Mouse (Mus musculus): Measurements from ENCODE around the gene Paip2b. TPM values are rescaled to one million over a fixed set of nuclear protein-coding genes. Genes with fewer than 3 reads are reported as not detected.
"Not testable (repeated sequence)": the region's sequence is repeated elsewhere in the genome, so short reads cannot be mapped to it uniquely, and the experiment has no call there.

The Paip2b gene
- total RNA-seq, 2 experiments from 2014 or later = 42.7 to 44.8 TPM

DNA sequence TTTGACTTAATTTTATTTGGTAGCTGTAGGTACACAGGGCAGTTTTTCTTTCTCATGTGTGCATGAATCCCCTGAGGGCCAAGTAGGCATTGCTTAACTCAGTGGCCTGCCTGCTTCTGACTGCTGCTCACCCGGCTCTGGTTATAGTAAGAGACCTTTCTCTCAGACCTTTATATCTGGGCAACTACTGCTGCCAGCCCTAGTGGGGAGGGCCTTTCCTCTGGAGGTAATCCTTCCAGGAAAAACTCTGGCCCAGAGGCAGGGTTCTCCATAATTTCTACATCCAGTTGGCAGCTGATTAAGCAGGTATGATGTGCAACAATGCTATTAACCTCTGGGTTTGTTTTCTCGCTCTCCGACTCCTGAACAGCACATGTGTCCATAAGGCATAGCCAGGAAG, 28.7 kb downstream of the Paip2b start:
- DNase-seq = no peak
- intact Hi-C loops (cut with DNase I) = no loop called here

GRCm38 (mm10) chr6:83802033-83802432, 29.5 kb downstream of the Paip2b start:
- intact Hi-C loops (cut with DNase I) = no loop called here
- DNase-seq = no peak

DNA sequence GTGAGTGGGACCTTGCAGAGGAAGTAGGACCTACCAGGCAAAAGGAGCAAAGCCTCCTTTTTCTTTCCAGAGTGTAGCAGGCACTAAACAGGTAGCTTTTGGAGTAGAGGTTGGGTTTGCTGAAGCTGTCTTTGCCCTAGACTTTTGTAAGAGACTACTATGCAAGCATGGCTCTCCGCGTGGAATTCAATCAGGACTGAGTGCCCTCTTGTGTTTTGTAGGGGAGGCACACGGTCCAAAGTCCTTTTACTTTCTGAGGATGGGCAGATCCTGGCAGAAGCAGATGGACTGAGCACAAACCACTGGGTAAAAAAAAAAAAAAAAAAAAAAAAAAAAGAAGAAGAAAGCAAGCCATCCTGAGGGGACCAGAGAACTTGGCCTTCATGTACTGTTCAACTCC, 34.9 kb downstream of the Paip2b start:
- intact Hi-C loops (cut with DNase I) = no loop called here
- no peak for DNase-seq

DNA sequence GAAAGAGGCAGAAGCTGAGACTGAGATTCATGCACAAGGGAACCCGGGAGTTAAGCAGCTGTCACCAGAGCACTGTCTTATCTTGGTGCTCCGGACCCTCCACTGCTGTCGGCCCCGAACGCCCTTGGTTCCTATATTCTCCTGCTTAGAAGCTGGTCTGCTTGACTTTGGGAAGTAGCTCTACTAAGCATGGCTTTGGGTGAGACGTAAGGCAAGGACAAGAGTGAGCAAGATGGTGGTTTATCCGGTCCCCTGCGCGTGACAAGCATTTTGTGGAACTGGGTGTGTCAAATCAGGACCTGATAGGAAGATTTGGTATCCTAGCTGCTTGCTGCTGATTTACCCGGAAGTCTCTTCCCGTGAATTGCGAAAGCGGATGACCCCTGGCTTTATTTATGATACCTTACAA, 36.0 kb downstream of the Paip2b start:
- intact Hi-C loops (cut with DNase I) = loop anchor here (1.0 to 2.0 kb wide), 2 partner anchors 20 to 35 kb away; partner anchors contain the start of genes Paip2b and Tex261
- no peak for DNase-seq

DNA sequence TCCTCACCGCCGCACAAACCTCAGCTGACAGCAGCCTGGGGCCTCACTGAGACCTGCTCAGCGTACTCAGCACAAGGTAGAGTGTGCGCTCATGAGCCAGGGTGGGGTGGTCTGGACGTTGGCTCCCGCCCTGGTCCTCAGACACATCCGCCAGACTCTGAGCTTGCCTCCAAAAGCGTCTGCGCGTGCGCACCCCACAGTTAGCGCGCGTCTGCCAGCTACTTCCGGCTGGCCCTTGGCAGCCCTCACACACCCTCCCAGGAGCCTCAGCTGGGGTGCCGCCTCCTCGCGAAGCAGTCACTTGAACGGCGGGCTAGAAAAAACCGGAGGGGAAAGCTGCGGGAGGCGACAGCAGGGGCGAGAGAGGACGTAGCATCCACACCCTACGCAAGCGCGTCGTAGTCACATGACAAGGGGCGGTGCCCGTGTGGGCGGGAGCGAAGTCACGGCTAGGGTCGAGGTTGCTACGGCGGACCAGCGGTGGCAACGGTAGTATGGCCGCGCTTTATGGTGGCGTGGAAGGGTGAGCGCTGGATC, 36.7 kb downstream of the Paip2b start, which contains the start of gene Nagk:
TSS of gene Nagk (plus strand) at position 223 of the 537 bp plus-strand sequence.
- intact Hi-C loops (cut with DNase I) = loop anchor here (1.0 to 2.0 kb wide), 2 partner anchors 20 to 36 kb away; partner anchors contain the start of genes Paip2b and Tex261
- DNase-seq = peak; percentile 93 to 96

GRCm38 (mm10) chr6:83791251-83791890, 40.2 kb downstream of the Paip2b start:
- intact Hi-C loops (cut with DNase I) = no loop called here
- DNase-seq = no peak

DNA sequence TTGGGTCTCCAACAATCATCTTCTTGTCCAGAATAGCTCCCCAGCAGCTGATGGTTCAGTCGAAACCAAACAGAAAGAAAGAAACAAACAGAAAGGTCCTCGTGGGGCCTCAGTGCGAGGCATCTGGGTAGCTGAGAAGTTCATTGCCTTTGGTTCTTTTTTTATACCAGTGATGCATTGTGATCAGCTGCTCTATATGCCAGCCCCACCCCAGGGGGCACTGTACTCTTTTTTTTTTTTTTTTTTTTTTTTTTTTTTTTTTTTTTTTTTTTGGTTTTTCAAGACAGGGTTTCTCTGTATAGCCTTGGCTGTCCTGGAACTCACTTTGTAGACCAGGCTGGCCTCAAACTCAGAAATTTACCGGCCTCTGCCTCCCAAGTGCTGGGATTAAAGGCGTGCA, 41.0 kb downstream of the Paip2b start:
- DNase-seq; intact Hi-C loops (cut with DNase I): not testable (repeated sequence)

GRCm38 (mm10) chr6:83788554-83788953, 43.0 kb downstream of the Paip2b start:
- no peak for DNase-seq
- intact Hi-C loops (cut with DNase I) = no loop called here

DNA sequence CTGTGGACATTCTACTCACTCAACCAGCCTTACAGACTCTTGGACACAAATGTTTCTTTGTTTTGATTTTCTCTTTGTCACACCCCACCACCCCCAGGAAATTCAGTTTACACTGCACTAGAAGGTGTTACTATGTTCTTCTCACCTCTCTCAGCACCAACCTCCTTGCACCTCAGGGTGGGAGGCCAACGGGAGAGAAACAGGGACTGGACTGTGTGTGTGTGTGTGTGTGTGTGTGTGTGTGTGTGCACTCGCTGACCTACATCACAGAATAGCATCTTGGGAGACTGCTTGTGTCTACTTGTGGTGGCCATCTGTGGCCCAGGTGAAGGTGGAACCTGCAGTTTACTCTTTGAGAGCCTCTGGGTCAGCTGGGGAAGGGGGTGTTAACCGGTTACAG, 45.1 kb downstream of the Paip2b start:
- intact Hi-C loops (cut with DNase I) = no loop called here
- DNase-seq = no peak

- intact Hi-C loops (cut with DNase I) = loop anchor here (2.0 kb wide), 1 partner anchor 88 kb away; no protein-coding TSS in a partner anchor
- peak; percentile 57 to 58 for DNase-seq
These were observed 52.5 kb downstream of the Paip2b start for GRCm38 (mm10) chr6:83779026-83779425.

- intact Hi-C loops (cut with DNase I) = loop anchor here (2.0 kb wide), 1 partner anchor 88 kb away; no protein-coding TSS in a partner anchor
- no peak for DNase-seq
These were observed 53.2 kb downstream of the Paip2b start for GRCm38 (mm10) chr6:83778306-83778705.

- peak; percentile 92 to 94 for DNase-seq
- intact Hi-C loops (cut with DNase I) = loop anchor here (1.0 kb wide), 2 partner anchors 17 to 20 kb away; no protein-coding TSS in a partner anchor
These were observed 55.8 kb downstream of the Paip2b start, which contains the start of gene Tex261 for GRCm38 (mm10) chr6:83775638-83776293. Gene Tex261, minus strand, starts transcription at chr6:83775813.

GRCm38 (mm10) chr6:83774781-83775563, 56.6 kb downstream of the Paip2b start:
- intact Hi-C loops (cut with DNase I) = loop anchor here (1.0 kb wide), 1 partner anchor 20 kb away; no protein-coding TSS in a partner anchor
- DNase-seq = no peak

DNA sequence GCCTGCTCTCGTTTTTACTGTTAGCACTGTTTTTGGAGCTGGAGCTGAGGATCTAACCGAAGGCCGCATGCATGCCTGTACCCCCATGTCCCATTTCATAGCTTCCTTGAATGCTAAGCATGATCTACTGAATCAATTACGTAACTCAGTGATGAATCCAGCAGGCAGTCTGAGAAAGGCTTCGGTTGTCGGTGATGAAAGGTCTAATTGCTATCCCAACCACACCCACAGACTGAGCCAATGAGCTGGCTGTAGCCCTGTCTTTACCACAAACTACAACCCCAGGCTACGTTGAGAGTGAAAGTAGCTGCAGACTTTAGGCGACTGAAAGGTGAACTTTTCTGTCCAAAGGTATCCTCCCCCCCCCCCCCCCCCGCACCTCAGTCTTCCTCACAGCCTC, 57.4 kb downstream of the Paip2b start:
- intact Hi-C loops (cut with DNase I) = no loop called here
- DNase-seq = no peak

GRCm38 (mm10) chr6:83768485-83768884, 63.1 kb downstream of the Paip2b start:
- intact Hi-C loops (cut with DNase I) = no loop called here
- DNase-seq = peak in 1 of 2 experiments; percentile 12

GRCm38 (mm10) chr6:83766982-83767381, 64.6 kb downstream of the Paip2b start:
- intact Hi-C loops (cut with DNase I) = no loop called here
- peak in 1 of 2 experiments; percentile 17 for DNase-seq

DNA sequence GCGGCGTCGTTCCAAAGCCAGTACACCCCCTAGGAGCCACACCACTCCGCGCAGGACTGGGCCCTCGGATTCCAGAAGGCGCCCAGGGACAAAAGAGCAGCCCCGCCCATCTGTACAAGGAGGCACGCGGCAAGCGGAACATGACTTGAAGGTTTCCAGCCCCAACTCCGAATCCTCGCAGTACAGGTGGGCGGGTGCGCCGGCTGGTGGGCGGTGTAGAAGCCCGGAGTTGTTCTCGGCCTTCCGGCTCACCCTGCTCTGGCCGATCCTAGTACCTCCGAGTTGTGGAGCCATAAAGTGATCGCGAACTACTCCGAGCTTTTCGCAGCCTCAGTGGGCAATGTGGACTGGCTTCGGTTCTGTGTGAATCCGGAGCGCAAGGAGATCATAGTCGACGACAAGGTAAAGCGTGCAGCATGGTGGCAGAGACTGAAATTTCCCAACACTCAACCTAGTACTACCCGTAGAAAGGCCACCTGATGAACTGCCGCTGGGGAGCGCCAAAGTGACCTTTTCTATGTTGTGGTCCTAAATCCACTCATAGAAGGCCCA, 68.6 kb downstream of the Paip2b start:
- peak; percentile 15 to 27 for DNase-seq

DNA sequence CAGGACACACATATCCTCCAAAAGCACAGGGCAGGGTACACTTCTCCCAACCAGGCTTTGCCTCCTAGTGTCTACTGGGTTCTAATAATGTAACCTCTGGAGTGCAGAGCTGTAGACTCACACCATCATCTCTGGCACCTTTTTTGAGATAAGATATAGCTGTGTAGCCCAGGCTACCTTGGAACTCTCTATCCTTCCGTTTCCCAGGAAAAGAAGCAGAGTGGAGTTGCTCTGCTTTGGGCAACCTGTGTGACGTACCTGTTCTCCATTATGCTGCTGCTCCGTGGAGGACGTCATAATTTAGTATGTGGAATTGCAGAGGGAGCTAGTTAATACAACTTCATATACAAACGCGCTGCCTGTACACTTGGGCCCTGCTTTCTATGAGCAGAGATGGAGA, 69.2 kb downstream of the Paip2b start, which contains the start of gene Ankrd53:
TSS of gene Ankrd53 (plus strand) at position 301 of the 400 bp plus-strand sequence.
- intact Hi-C loops (cut with DNase I) = no loop called here
- DNase-seq = no peak

More for the DNA sequence above, 68.6 kb downstream of the Paip2b start:
- intact Hi-C loops (cut with DNase I) = no loop called here

- no peak for DNase-seq
- intact Hi-C loops (cut with DNase I) = no loop called here
These were observed 75.5 kb downstream of the Paip2b start for GRCm38 (mm10) chr6:83756051-83756450.
